Mouse (Mus musculus) megakaryocyte, embryonic 14.5 days (primary cell): Measurements from ENCODE around the gene Actr8. TPM values are rescaled to one million over a fixed set of nuclear protein-coding genes. Genes with fewer than 3 reads are reported as not detected.

Experiments
- H3K27me3 ChIP-seq: replicated peaks from 2 replicates; pipeline ENCODE3; 2012; ENCODE audit warnings: inconsistent platforms
- H3K36me3 ChIP-seq: replicated peaks from 2 replicates; pipeline ENCODE3; 2012; ENCODE audit warnings: low read length, inconsistent platforms, mixed read lengths
- H3K4me1 ChIP-seq: 2 replicates; pipeline ENCODE4 v1.6.1; 2012; ENCODE audit warnings: inconsistent platforms
- H3K4me3 ChIP-seq: replicated peaks from 2 replicates; pipeline ENCODE3; 2012; ENCODE audit warnings: moderate library complexity, mild to moderate bottlenecking, inconsistent platforms
- H3K9me3 ChIP-seq: 2 replicates; pipeline ENCODE4 v1.6.1; 2012; ENCODE audit warnings: inconsistent platforms
- FLI1 ChIP-seq: IDR thresholded peaks from 2 replicates; pipeline ENCODE4 v1.6.1; 2012; ENCODE audit warnings: low read length, inconsistent platforms, mixed read lengths
- GATA1 ChIP-seq: IDR thresholded peaks from 3 replicates; pipeline ENCODE4 v1.6.1; 2012; ENCODE audit warnings: mixed read lengths, low read length, inconsistent platforms, borderline replicate concordance
- polyA plus RNA-seq: library from polyadenylated mRNA; stranded (reverse); fragments of >175 nt; gene quantifications from 2 replicates; pipeline ENCODE4 v1.2.3, GENCODE M21; 2012; ENCODE audit warnings: low replicate concordance; ENCODE audit not compliant: insufficient read depth

The Actr8 gene
- polyA plus RNA-seq, 1 experiment, result 18.7 TPM

GRCm38 (mm10) chr14:29994976-29995375 is 16.8 kb downstream of the Actr8 start:
- H3K27me3 ChIP-seq, result no peaks in the 10 kb centered on the region
- H3K36me3 ChIP-seq, result peaks cover 84% of the 10 kb centered on the region
- H3K9me3 ChIP-seq, result no peaks in the 10 kb centered on the region
- no peak overlapping the region for H3K4me3 ChIP-seq
- H3K4me1 ChIP-seq, result peaks cover 16% of the 10 kb centered on the region
- TF ChIP-seq FLI1 (no peak), GATA1 (no peak)

DNA sequence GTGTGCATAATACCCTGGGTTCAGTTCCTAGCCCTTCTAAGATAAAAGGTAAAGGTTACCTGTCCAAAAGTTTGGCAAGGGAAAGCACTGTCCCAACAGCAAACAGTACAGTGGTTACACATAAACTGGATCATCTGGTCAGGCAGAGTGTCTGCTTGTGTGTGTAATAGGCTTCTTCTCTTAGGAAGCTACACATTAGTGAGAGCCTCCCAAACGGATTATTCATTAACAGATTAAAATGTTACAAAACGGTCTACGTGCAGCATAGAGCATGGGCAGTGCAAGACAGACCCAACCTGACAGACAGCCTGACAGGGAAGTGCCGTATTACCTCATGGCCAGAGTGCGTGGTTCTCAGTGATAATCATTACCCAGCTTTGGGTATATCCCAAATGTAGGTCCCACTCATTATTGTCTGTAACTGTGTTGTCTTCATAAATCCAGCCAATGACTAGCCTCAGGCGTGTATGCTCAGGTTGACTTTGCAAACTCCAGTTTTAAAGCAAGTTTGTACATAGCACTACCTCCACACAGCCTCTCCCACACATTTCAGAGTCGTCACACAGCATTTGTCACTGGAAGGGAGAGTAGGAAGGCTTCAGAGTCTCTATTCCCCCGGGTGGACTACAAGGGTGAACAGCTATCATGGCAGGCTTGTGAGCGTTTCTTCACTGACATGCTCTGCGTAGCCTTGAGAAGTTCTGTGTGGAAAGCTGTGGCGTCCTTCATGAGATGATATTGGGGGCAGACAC is 18.0 kb downstream of the Actr8 start:
- no peaks in the 10 kb centered on the region for H3K27me3 ChIP-seq
- no peak overlapping the region for H3K4me3 ChIP-seq
- H3K36me3 ChIP-seq, result peaks cover 72% of the 10 kb centered on the region
- H3K9me3 ChIP-seq, result no peaks in the 10 kb centered on the region
- no peak for TF ChIP-seq GATA1
- TF ChIP-seq FLI1, result no peak
- peaks cover 27% of the 10 kb centered on the region for H3K4me1 ChIP-seq

DNA sequence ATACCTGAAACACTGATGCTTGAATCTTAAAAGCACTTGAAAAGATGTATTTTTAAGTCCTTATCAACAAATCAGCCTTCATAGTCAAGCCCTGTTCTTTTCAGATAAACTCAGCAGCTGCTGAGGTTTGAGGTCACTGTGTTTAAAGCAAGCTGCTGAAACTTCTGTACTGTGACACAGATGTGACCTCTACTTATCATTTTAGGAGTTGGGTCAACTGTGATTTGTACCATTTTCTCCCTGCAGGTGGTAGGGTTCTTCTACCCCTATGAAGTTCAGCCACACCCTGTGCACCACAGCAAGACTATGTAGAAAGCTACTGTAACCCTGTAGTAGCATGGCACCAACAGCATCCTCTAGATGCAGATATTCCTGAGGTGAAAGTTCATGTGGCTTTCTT is 19.2 kb downstream of the Actr8 start:
- H3K9me3 ChIP-seq, result no peaks in the 10 kb centered on the region
- H3K4me1 ChIP-seq, result peaks cover 38% of the 10 kb centered on the region
- H3K4me3 ChIP-seq, result no peak overlapping the region
- TF ChIP-seq FLI1 (no peak), GATA1 (no peak)
- peaks cover 60% of the 10 kb centered on the region for H3K36me3 ChIP-seq
- H3K27me3 ChIP-seq, result no peaks in the 10 kb centered on the region

DNA sequence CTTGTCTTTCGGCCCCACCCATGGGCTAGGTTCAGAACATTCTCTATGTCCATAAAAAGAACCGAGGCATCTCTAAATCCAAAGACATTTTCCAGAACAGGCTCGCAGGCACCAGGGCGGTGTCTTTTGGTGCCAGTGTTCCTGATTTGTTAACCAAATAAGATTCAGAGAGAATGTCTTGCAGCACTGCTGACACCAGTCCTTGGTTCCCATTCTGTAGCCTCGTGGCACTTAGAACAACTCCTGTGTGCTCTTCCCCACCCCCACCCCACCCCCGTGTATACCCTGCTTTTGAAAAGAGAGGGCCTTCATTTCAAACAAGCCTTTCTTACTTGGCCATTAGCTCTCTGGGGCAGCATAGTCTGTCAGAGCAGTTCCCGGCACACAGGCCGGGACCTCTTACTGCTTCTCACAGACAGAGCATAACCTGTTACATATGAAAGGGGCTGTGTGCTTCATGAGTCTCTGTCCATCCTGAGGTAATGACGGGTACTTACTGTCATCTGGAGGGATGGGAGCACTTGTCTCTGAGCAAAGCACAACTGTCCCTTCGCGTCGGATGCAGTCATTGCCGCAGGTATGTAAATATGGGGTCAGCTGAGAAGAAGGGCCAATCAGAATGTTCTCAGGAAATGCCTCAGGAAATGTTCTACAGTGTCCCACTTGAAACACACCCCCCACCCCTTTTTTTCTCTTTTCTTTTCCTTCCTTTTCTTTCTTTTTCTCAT is 20.8 kb downstream of the Actr8 start:
- H3K9me3 ChIP-seq, result no peaks in the 10 kb centered on the region
- H3K27me3 ChIP-seq, result peaks cover 7% of the 10 kb centered on the region
- H3K4me3 ChIP-seq, result no peak overlapping the region
- TF ChIP-seq GATA1, result no peak
- TF ChIP-seq FLI1, result no peak
- H3K36me3 ChIP-seq, result peaks cover 44% of the 10 kb centered on the region
- H3K4me1 ChIP-seq, result peaks cover 38% of the 10 kb centered on the region

DNA sequence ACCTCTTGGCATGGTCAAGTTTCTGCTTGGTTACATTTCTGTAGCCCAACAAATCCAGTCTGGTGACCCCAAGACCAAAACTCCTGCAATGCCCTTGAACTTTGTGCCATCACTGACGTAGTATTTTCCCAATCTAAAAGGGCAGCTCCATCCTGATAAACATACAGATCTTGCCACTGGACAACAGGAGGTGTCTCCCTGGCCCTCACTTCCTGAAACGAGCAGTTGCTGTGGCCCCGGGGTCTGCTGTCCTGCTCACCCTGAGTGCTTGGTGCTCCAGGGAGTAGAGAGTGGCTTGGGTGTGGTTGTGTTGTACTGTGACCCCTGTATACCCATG is 21.3 kb downstream of the Actr8 start:
- Histone ChIP-seq H3K27me3 (peaks cover 12% of the 10 kb centered on the region), H3K4me3 (no peak overlapping the region), H3K4me1 (peaks cover 38% of the 10 kb centered on the region)

GRCm38 (mm10) chr14:30008733-30009575 is 30.8 kb downstream of the Actr8 start, which contains the start of the genes Il17rb and Chdh:
TSS of gene Il17rb (minus strand) at chr14:30008896.
TSS of gene Chdh (plus strand) at chr14:30009023.
- TF ChIP-seq GATA1 (no peak), FLI1 (no peak)
- no peaks in the 10 kb centered on the region for H3K36me3 ChIP-seq
- peaks cover 8% of the 10 kb centered on the region for H3K4me1 ChIP-seq
- peak within 1 kb of the TSS; percentile 73 for H3K4me3 ChIP-seq
- H3K27me3 ChIP-seq, result peaks cover 72% of the 10 kb centered on the region
- H3K9me3 ChIP-seq, result no peaks in the 10 kb centered on the region

More for the DNA sequence above, 21.3 kb downstream of the Actr8 start:
- Histone ChIP-seq H3K9me3 (no peaks in the 10 kb centered on the region), H3K36me3 (peaks cover 39% of the 10 kb centered on the region)
- no peak for TF ChIP-seq FLI1
- no peak for TF ChIP-seq GATA1

DNA sequence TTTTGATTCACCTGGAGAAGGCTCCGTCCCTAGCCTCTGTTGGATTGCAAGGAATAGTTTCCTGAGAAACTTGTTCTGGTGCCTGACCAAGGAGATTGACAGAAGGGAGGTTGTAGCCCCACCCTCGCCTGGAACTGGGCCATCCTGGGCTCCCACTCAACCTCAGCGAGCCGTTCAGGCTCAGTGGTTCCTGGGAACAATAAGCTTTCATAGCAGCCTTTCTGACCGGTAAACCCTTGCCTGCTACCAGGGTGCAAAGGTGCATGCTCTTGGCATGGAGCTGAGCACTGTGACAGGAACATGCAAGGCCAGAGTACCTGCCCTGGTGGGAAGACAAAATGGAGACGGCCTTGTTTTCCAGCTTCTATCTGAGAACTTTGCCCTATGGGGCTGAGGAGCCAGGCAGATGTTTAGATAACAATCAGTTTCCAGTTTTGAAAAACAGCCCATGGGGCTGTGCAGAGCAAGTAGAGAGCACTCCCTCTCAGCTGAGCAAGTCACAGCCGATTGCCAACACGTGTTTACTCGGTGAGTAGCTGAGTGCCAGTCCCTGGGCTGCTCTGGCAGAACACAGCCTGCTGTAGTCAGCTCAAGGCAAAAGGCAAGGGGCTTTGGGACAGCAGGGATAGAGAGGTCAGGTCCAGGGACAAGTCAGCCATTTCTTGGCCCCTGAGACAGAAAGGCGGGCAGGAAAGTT is 31.9 kb downstream of the Actr8 start:
- Histone ChIP-seq H3K4me1 (peaks cover 8% of the 10 kb centered on the region), H3K4me3 (no peak overlapping the region)

DNA sequence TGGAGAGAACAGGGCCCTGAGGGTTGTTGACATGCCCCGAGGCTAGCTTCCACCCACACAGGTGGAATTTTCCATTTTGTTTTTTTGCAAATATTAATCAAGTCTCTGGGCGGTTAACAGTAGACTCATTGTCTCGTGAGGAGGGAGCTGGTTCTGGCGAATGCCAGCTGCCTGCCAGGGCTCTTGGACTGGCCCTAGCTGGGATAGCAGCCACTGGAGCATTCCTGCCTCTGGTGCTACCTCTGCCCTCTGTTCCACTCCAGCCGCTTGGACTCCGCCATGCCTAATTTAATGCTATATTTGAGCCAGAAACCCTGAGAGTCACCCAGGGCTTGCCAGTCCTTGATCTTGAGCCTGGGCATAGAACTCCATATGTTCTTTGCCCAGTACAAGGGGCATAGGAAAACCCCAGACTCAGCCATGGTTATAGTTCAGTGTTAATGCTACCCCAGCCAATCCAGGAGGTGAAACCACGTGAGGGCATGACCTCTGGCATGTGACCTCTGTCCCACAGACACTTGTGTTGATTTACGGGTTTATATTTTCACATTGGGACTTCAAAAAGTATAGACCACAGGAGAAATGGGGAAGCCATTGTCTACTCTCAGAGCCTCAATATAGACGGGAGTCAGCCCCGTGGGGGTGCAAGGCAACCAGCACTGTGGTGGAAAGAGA is 33.9 kb downstream of the Actr8 start:
- TF ChIP-seq GATA1, result no peak
- peaks cover 8% of the 10 kb centered on the region for H3K4me1 ChIP-seq
- H3K27me3 ChIP-seq, result peaks cover 61% of the 10 kb centered on the region
- H3K9me3 ChIP-seq, result no peaks in the 10 kb centered on the region
- H3K36me3 ChIP-seq, result no peaks in the 10 kb centered on the region
- H3K4me3 ChIP-seq, result no peak overlapping the region

More for the DNA sequence above, 31.9 kb downstream of the Actr8 start:
- TF ChIP-seq GATA1, result no peak
- no peak for TF ChIP-seq FLI1
- peaks cover 70% of the 10 kb centered on the region for H3K27me3 ChIP-seq
- H3K36me3 ChIP-seq, result no peaks in the 10 kb centered on the region
- H3K9me3 ChIP-seq, result no peaks in the 10 kb centered on the region

DNA sequence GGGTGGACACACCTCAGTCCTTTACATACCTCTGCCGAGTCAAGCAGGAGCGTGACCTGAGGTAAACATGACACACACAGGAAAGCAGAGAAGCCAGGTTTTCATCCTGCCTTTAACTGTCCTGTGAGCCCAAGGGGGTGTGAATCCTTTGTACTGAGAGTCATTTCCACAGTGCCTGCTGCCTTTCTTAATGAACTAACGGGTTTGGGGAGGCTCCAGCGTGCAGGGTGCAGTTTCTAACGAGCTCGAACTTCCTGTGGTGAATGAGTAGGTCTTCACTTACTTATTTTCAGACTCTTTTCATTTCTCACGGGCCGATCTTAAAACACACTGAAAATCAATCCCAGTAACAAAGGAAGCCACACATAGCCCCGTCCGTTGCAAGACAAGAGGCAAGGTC is 36.4 kb downstream of the Actr8 start:
- Histone ChIP-seq H3K4me3 (no peak overlapping the region), H3K9me3 (no peaks in the 10 kb centered on the region), H3K36me3 (no peaks in the 10 kb centered on the region), H3K4me1 (peaks cover 5% of the 10 kb centered on the region), H3K27me3 (peaks cover 43% of the 10 kb centered on the region)
- no peak for TF ChIP-seq FLI1
- no peak for TF ChIP-seq GATA1

DNA sequence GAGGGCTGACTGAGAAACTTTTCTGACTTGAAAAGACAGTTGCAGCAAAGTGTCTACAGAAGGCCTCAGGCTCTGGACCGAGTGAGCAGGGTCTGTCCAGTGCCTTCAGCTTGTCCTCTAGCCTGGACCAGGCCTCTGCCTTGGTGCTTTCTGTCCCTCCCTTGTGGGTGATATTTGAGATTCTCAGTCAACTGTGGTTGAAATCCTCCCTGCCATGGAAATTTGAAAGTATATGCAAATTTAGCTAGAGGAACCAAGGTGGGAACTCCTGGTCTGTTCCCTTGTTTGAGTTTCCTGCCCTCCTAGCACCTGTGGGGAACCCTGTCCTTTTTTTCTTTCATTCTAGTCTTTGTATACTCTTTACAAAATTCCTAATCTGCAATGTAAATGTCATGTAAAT is 36.9 kb downstream of the Actr8 start:
- Histone ChIP-seq H3K9me3 (no peaks in the 10 kb centered on the region), H3K4me3 (no peak overlapping the region), H3K4me1 (peaks cover 5% of the 10 kb centered on the region), H3K27me3 (peaks cover 38% of the 10 kb centered on the region), H3K36me3 (no peaks in the 10 kb centered on the region)
- TF ChIP-seq GATA1 (no peak), FLI1 (no peak)
